Mouse (Mus musculus): ENCODE data around the gene Polrmt. TPM values are rescaled to one million over a fixed set of nuclear protein-coding genes. Genes with fewer than 3 reads are reported as not detected.

Polrmt gene
- polyA plus RNA-seq, 1 experiment: 20.1 TPM

Other genes starting within 250 kb of the Polrmt start
- 3.9 and 4.3 TPM in 2 replicates for gene Plpp2, start 212.8 kb downstream of the Polrmt start, polyA plus RNA-seq (2012; ENCODE audit: insufficient read depth, insufficient read length, missing spikeins)
- 6.1 and 8.5 TPM in 2 replicates for gene Mier2, start 191.4 kb downstream of the Polrmt start, polyA plus RNA-seq (2012; ENCODE audit: insufficient read depth, insufficient read length, missing spikeins)
- gene Theg, start 159.2 kb downstream of the Polrmt start, polyA plus RNA-seq (2012; ENCODE audit: insufficient read depth, insufficient read length, missing spikeins): not detected in 2 replicates
- gene C2cd4c, start 132.6 kb downstream of the Polrmt start, polyA plus RNA-seq (2012; ENCODE audit: insufficient read depth, insufficient read length, missing spikeins): 0.48 TPM in 1 of 2 replicates, not detected in the other
- gene Shc2, start 108.7 kb downstream of the Polrmt start, polyA plus RNA-seq (2012; ENCODE audit: insufficient read depth, insufficient read length, missing spikeins): 0.92 and 1.7 TPM in 2 replicates
- 1.2 TPM in 1 of 2 replicates, not detected in the other for gene Odf3l2, start 100.8 kb downstream of the Polrmt start, polyA plus RNA-seq (2012; ENCODE audit: insufficient read depth, insufficient read length, missing spikeins)
- gene Madcam1, start 82.0 kb downstream of the Polrmt start, polyA plus RNA-seq (2012; ENCODE audit: insufficient read depth, insufficient read length, missing spikeins): not detected in 2 replicates
- 17.0 and 17.6 TPM in 2 replicates for gene Tpgs1, start 77.2 kb downstream of the Polrmt start, polyA plus RNA-seq (2012; ENCODE audit: insufficient read depth, insufficient read length, missing spikeins)
- gene Cdc34, start 64.4 kb downstream of the Polrmt start, polyA plus RNA-seq (2012; ENCODE audit: insufficient read depth, insufficient read length, missing spikeins): 181 and 274 TPM in 2 replicates
- not detected in 2 replicates for gene Gzmm, start 57.6 kb downstream of the Polrmt start, polyA plus RNA-seq (2012; ENCODE audit: insufficient read depth, insufficient read length, missing spikeins)
- gene Bsg, start 42.1 kb downstream of the Polrmt start, polyA plus RNA-seq (2012; ENCODE audit: insufficient read depth, insufficient read length, missing spikeins): 495 and 669 TPM in 2 replicates
- 0.52 TPM in 1 of 2 replicates, not detected in the other for gene Hcn2, start 29.9 kb downstream of the Polrmt start, polyA plus RNA-seq (2012; ENCODE audit: insufficient read depth, insufficient read length, missing spikeins)
- gene Fgf22, start 8.5 kb upstream of the Polrmt start, polyA plus RNA-seq (2012; ENCODE audit: insufficient read depth, insufficient read length, missing spikeins): not detected in 2 replicates
- 23.3 and 27.2 TPM in 2 replicates for gene Rnf126, start 20.4 kb upstream of the Polrmt start, polyA plus RNA-seq (2012; ENCODE audit: insufficient read depth, insufficient read length, missing spikeins)
- 0.96 and 1.3 TPM in 2 replicates for gene Fstl3, start 30.7 kb upstream of the Polrmt start, polyA plus RNA-seq (2012; ENCODE audit: insufficient read depth, insufficient read length, missing spikeins)
- gene Prss57, start 44.4 kb upstream of the Polrmt start, polyA plus RNA-seq (2012; ENCODE audit: insufficient read depth, insufficient read length, missing spikeins): not detected in 2 replicates
- gene Palm, start 47.0 kb upstream of the Polrmt start, polyA plus RNA-seq (2012; ENCODE audit: insufficient read depth, insufficient read length, missing spikeins): 12.4 and 18.7 TPM in 2 replicates
- not detected in 2 replicates for gene Misp, start 74.4 kb upstream of the Polrmt start, polyA plus RNA-seq (2012; ENCODE audit: insufficient read depth, insufficient read length, missing spikeins)
- gene Ptbp1, start 107.8 kb upstream of the Polrmt start, polyA plus RNA-seq (2012; ENCODE audit: insufficient read depth, insufficient read length, missing spikeins): 45.6 and 50.5 TPM in 2 replicates
- gene Prtn3, start 127.9 kb upstream of the Polrmt start, polyA plus RNA-seq (2012; ENCODE audit: insufficient read depth, insufficient read length, missing spikeins): 1.4 and 1.7 TPM in 2 replicates
- 1.3 TPM in 1 of 2 replicates, not detected in the other for gene Plppr3, start 128.1 kb upstream of the Polrmt start, polyA plus RNA-seq (2012; ENCODE audit: insufficient read depth, insufficient read length, missing spikeins)
- not detected in 2 replicates for gene Elane, start 139.7 kb upstream of the Polrmt start, polyA plus RNA-seq (2012; ENCODE audit: insufficient read depth, insufficient read length, missing spikeins)
- 1,172 and 3,758 TPM in 2 replicates for gene Cfd, start 144.3 kb upstream of the Polrmt start, polyA plus RNA-seq (2012; ENCODE audit: insufficient read depth, insufficient read length, missing spikeins)
- gene Med16, start 162.3 kb upstream of the Polrmt start, polyA plus RNA-seq (2012; ENCODE audit: insufficient read depth, insufficient read length, missing spikeins): 11.2 and 12.9 TPM in 2 replicates
- not detected in 2 replicates for gene Gm26602, start 164.3 kb upstream of the Polrmt start, polyA plus RNA-seq (2012; ENCODE audit: insufficient read depth, insufficient read length, missing spikeins)
- 0.38 and 0.63 TPM in 2 replicates for gene Kiss1r, start 170.4 kb upstream of the Polrmt start, polyA plus RNA-seq (2012; ENCODE audit: insufficient read depth, insufficient read length, missing spikeins)
- gene R3hdm4, start 174.6 kb upstream of the Polrmt start, polyA plus RNA-seq (2012; ENCODE audit: insufficient read depth, insufficient read length, missing spikeins): 55.0 and 60.7 TPM in 2 replicates
- gene Arid3a, start 180.5 kb upstream of the Polrmt start, polyA plus RNA-seq (2012; ENCODE audit: insufficient read depth, insufficient read length, missing spikeins): 1.3 and 2.9 TPM in 2 replicates
- gene Wdr18, start 213.6 kb upstream of the Polrmt start, polyA plus RNA-seq (2012; ENCODE audit: insufficient read depth, insufficient read length, missing spikeins): 25.6 and 44.7 TPM in 2 replicates
- gene Grin3b, start 224.1 kb upstream of the Polrmt start, polyA plus RNA-seq (2012; ENCODE audit: insufficient read depth, insufficient read length, missing spikeins): not detected in 2 replicates
- gene Tmem259, start 237.7 kb upstream of the Polrmt start, polyA plus RNA-seq (2012; ENCODE audit: insufficient read depth, insufficient read length, missing spikeins): 69.8 and 75.4 TPM in 2 replicates
- gene Cnn2, start 242.0 kb upstream of the Polrmt start, polyA plus RNA-seq (2012; ENCODE audit: insufficient read depth, insufficient read length, missing spikeins): 6.4 and 10.3 TPM in 2 replicates
- gene Abca7, start 249.9 kb upstream of the Polrmt start, polyA plus RNA-seq (2012; ENCODE audit: insufficient read depth, insufficient read length, missing spikeins): 5.1 and 5.4 TPM in 2 replicates

All from brown adipose tissue, adult 24 weeks (tissue).